Mouse (Mus musculus): Measurements from ENCODE around the gene Palld. TPM values are rescaled to one million over a fixed set of nuclear protein-coding genes. Genes with fewer than 3 reads are reported as not detected.

The Palld gene
- polyA plus RNA-seq, 1 experiment: 26.5 TPM

GRCm38 (mm10) chr8:61697728-61698385, 204.6 kb downstream of the Palld start:
- DNase-seq (ENCODE audit: low read depth, low spot score): no peak
- WGBS: 84% methylated on average over 7 of the region's 7 CpGs

- no peak for DNase-seq (ENCODE audit: low read depth, low spot score)
- WGBS: 93% methylated on average over 2 of the region's 2 CpGs
Observed at GRCm38 (mm10) chr8:61696846-61697455, 205.5 kb downstream of the Palld start.

GRCm38 (mm10) chr8:61695416-61695815, 207.1 kb downstream of the Palld start:
- 61% methylated on average over 1 of the region's 1 CpGs for WGBS
- DNase-seq (ENCODE audit: low read depth, low spot score): no peak

GRCm38 (mm10) chr8:61692866-61693265, 209.6 kb downstream of the Palld start:
- 72% methylated on average over 4 of the region's 4 CpGs for WGBS

GRCm38 (mm10) chr8:61692129-61692528, 210.4 kb downstream of the Palld start:
- no peak for DNase-seq (ENCODE audit: low read depth, low spot score)
- 89% methylated on average over 3 of the region's 3 CpGs for WGBS

More at GRCm38 (mm10) chr8:61692866-61693265, 209.6 kb downstream of the Palld start:
- no peak for DNase-seq (ENCODE audit: low read depth, low spot score)

GRCm38 (mm10) chr8:61691391-61691790, 211.1 kb downstream of the Palld start:
- DNase-seq (ENCODE audit: low read depth, low spot score): no peak
- 17% methylated on average over 1 of the region's 1 CpGs for WGBS

- 59% methylated on average over 4 of the region's 4 CpGs for WGBS
- no peak for DNase-seq (ENCODE audit: low read depth, low spot score)
Observed at GRCm38 (mm10) chr8:61687071-61687470, 215.4 kb downstream of the Palld start.

- no peak for DNase-seq (ENCODE audit: low read depth, low spot score)
Observed at GRCm38 (mm10) chr8:61686340-61686739, 216.2 kb downstream of the Palld start.

GRCm38 (mm10) chr8:61685280-61685679, 217.2 kb downstream of the Palld start:
- WGBS: 94% methylated on average over 1 of the region's 1 CpGs
- DNase-seq (ENCODE audit: low read depth, low spot score): no peak

GRCm38 (mm10) chr8:61684280-61684939, 218.1 kb downstream of the Palld start:
- no peak for DNase-seq (ENCODE audit: low read depth, low spot score)
- 70% methylated on average over 4 of the region's 4 CpGs for WGBS

GRCm38 (mm10) chr8:61682902-61683301, 219.6 kb downstream of the Palld start:
- no peak for DNase-seq (ENCODE audit: low read depth, low spot score)
- WGBS: 36% methylated on average over 2 of the region's 2 CpGs

GRCm38 (mm10) chr8:61681217-61681616, 221.3 kb downstream of the Palld start:
- WGBS: 78% methylated on average over 3 of the region's 3 CpGs

GRCm38 (mm10) chr8:61677227-61677626, 225.3 kb downstream of the Palld start:
- DNase-seq (ENCODE audit: low read depth, low spot score): no peak
- 74% methylated on average over 5 of the region's 5 CpGs for WGBS

More at GRCm38 (mm10) chr8:61681217-61681616, 221.3 kb downstream of the Palld start:
- no peak for DNase-seq (ENCODE audit: low read depth, low spot score)

- no peak for DNase-seq (ENCODE audit: low read depth, low spot score)
Observed at GRCm38 (mm10) chr8:61671151-61671550, 231.3 kb downstream of the Palld start.

GRCm38 (mm10) chr8:61670376-61670775, 232.1 kb downstream of the Palld start:
- DNase-seq (ENCODE audit: low read depth, low spot score): no peak
- 71% methylated on average over 4 of the region's 4 CpGs for WGBS

GRCm38 (mm10) chr8:61666919-61667318, 235.6 kb downstream of the Palld start:
- 86% methylated on average over 6 of the region's 6 CpGs for WGBS

GRCm38 (mm10) chr8:61665021-61665420, 237.5 kb downstream of the Palld start:
- 64% methylated on average over 8 of the region's 8 CpGs for WGBS
- no peak for DNase-seq (ENCODE audit: low read depth, low spot score)

More at GRCm38 (mm10) chr8:61666919-61667318, 235.6 kb downstream of the Palld start:
- no peak for DNase-seq (ENCODE audit: low read depth, low spot score)

GRCm38 (mm10) chr8:61664162-61664561, 238.3 kb downstream of the Palld start:
- 90% methylated on average over 6 of the region's 6 CpGs for WGBS
- DNase-seq (ENCODE audit: low read depth, low spot score): no peak

- no peak for DNase-seq (ENCODE audit: low read depth, low spot score)
- whole genome bisulfite sequencing: 87% methylated on average over 4 of the region's 4 CpGs
Observed at GRCm38 (mm10) chr8:61662829-61663228, 239.7 kb downstream of the Palld start.

- 83% methylated on average over 5 of the region's 5 CpGs for WGBS
- no peak for DNase-seq (ENCODE audit: low read depth, low spot score)
Observed at GRCm38 (mm10) chr8:61661611-61662010, 240.9 kb downstream of the Palld start.

GRCm38 (mm10) chr8:61660961-61661360, 241.5 kb downstream of the Palld start:
- 95% methylated on average over 5 of the region's 5 CpGs for WGBS
- DNase-seq (ENCODE audit: low read depth, low spot score): no peak
